Mouse (Mus musculus) liver, adult (tissue): ENCODE measurements around the gene Mfrp.

Experiments
- GATA4 ChIP-seq: IDR thresholded peaks from 2 replicates; pipeline ENCODE4 v1.6.1; 2014; ENCODE audit warnings: mild to moderate bottlenecking, low read length; ENCODE audit not compliant: insufficient replicate concordance

Mfrp gene

DNA sequence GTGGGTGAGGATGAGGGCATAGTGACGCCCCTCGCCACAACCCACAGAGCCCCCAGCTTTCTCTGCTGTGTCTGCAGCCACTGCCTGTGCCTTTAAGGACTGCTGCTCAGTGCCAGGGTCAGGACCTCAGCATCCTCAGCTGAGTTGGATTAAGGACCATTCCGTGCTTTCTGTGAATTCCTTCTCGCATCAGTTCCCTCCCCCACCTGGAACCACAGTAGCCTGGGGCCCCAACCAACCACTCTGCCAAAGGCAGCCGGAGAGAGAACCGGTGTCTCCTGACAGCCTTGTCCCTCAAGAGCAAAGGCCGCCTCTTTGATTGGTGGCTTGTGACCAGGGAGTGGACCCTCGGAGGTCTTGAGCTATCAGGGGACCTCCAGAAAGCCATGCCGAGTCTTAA lies at the start of gene Mfrp:
TSS of gene Mfrp (plus strand) at position 240 of the 400 bp plus-strand sequence.
- no peak for TF ChIP-seq GATA4

DNA sequence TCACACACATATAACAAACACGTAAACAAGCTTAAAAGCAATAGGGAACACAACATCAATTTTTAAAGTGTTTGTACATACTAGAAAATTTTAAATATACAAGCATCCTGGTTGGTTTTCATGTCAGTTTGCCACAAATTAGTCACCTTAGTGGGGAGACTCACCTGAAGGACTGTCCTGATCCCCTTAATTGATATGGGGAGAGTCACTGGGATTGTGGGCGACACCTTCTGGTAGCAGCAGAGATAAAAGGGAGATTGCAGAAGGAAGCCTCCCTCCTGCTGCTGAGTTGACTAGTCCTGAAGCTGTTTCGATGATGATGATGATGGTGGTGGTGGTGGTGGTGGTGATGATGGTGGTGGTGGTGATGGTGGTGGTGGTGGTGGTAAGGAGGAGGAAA lies 48.7 kb upstream of the Mfrp start:
- no peak for TF ChIP-seq GATA4

DNA sequence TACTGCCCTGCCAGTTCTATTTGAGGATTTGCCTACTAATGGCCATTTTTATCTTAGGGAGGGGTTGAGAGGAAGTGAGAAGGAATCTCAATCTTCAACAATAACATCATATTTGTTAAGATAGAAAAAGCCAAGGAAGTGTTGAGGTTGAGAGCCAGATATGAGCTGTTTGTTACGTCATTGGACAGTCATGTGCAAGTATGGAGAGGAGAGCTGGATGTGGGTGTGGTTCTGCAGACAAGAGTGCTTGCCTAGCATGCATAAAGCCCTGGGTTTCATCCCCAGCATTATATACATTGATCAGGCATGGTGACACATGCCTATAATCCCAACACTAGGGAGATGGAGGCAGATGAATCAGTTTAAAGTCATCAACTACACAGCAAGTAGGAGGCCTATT lies 47.6 kb upstream of the Mfrp start:
- TF ChIP-seq GATA4 = no peak

- TF ChIP-seq GATA4 = no peak
Measured at GRCm38 (mm10) chr9:44058606-44059005, 42.9 kb upstream of the Mfrp start.

DNA sequence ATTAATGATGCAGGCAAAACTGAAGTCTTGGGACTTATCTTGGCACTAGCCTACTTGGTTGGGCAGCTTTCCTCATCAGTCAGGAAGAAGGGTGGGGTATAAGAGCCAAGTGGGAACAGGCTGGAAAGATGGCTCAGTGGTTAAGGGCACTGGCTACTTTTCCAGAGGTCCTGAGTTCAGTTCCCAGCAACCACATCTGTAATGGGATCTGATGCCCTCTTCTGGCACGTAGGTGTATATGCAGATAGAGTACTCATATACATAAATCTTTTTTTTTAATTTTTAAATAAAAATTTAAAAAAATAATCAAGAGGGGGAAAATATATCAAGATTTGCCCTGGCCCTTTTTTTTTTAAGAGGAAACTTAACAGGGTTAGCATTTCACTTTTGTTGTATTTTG lies 36.4 kb upstream of the Mfrp start:
- TF ChIP-seq GATA4 = no peak

- no peak; the same call in 1 of the 2 replicates for TF ChIP-seq GATA4
Measured at GRCm38 (mm10) chr9:44066785-44067225, 34.7 kb upstream of the Mfrp start, which contains the start of gene Usp2. Gene Usp2, plus strand, starts transcription at chr9:44067021.

DNA sequence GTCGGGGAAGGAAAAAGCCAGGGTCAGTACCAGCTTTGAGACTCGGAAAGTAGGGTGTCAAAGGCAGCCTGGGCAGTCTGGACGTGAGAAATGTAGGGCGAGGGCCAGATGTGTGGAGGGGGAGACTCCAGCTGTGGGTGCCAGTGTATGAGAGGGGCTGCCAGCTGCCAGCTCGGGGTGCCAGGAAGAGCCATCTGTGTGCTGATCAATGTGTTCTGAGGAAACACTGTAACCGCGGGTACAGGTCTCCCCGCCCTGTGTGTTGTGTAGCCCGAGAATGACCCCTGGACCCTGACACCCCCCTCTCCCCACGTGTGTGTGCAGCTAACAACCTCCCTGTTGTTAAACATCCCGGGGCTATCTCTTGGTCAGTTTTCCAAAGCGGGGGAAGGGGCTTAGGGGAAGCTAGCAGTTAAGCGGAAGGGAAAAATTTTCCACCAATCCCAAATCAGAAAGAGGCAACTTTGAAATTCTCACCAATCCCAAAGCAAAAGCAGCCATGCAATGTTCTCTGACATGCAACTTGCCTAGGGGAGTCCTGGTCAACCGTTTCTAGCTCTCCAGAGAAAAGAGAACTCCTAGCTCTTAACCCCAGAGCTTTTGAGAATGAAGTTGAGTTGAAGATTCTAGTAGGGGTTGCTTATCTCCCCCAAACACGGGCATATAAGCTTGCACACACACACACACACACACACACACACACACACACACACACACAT lies 34.1 kb upstream of the Mfrp start:
- TF ChIP-seq GATA4 = no peak

GRCm38 (mm10) chr9:44067960-44068330 lies 33.6 kb upstream of the Mfrp start:
- TF ChIP-seq GATA4 = no peak

- no peak for TF ChIP-seq GATA4
Measured at GRCm38 (mm10) chr9:44069252-44069651, 32.3 kb upstream of the Mfrp start.

GRCm38 (mm10) chr9:44070113-44070843 lies 31.3 kb upstream of the Mfrp start:
- TF ChIP-seq GATA4 = no peak

- TF ChIP-seq GATA4 = no peak
Measured at GRCm38 (mm10) chr9:44070844-44071231, 30.7 kb upstream of the Mfrp start.

- no peak for TF ChIP-seq GATA4
Measured at GRCm38 (mm10) chr9:44071914-44072598, 29.5 kb upstream of the Mfrp start.

DNA sequence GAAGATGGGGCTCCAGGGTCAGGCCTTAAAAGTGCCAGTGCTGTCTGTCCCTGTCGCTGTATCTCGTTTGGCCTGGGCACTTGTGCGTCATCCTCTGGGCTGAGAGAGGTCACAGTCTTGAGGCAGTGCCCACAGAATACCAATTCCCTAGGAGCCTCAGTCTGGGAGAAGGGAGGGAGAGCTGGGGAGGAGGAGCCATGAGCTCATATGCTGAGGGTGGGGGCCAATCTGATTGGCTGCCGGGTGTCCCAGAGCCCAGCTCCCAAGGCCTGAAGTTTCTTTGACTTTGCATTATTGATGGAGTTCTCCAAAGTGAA lies 29.0 kb upstream of the Mfrp start:
- TF ChIP-seq GATA4 = no peak

DNA sequence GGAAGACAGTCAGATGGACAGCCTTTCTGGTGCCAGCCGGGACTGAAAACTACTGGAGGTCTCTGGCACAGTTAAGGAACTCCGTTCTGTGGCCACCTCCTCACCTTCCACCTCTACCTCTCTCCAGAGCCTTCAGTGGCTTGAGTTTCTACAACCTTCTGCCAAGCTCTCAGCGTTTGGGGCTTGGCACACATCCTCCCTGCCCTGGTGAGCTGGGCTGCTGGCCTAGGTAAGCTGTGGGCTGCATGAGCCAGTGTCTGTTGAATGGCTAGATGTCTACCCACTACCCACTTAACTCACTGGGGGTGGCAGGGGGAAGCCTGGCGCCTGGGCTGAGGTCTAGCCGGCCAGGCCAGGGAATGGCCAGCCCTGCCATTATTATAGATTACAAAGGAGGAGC lies 28.4 kb upstream of the Mfrp start:
- TF ChIP-seq GATA4 = no peak

GRCm38 (mm10) chr9:44074395-44075275 lies 26.9 kb upstream of the Mfrp start:
- TF ChIP-seq GATA4 = no peak

DNA sequence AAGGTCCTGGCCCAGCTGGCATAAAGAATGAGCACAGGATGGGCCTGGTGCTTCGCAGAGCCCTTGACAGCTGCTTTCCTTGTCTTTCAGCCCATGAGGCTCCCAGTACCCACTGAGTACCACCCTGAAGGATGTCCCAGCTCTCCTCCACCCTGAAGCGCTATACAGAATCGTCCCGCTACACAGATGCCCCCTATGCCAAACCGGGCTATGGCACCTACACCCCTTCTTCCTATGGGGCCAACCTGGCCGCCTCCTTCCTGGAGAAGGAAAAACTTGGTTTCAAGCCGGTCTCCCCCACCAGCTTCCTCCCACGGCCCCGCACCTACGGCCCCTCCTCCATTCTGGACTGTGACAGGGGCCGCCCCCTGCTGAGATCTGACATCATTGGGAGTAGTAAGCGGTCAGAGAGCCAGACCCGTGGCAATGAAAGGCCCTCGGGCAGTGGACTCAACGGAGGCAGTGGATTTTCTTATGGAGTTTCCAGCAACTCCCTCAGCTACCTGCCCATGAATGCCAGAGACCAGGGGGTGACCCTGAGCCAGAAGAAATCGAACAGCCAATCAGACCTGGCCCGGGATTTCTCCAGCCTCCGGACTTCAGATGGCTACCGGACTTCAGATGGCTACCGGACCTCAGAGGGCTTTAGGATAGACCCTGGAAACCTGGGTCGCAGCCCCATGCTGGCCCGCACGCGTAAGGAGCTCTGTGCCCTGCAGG lies 26.1 kb upstream of the Mfrp start:
- no peak for TF ChIP-seq GATA4
